Mouse (Mus musculus) liver, embryonic 16.5 days (tissue): Measurements from ENCODE around the gene Cmtm3. TPM values are rescaled to one million over a fixed set of nuclear protein-coding genes. Genes with fewer than 3 reads are reported as not detected.

Experiments used
- ATAC-seq: fragments of 200-750 bp; cut with Nextera tagmentation; 2 replicates; pipeline ENCODE4 v1.8.0; 2017; ENCODE audit warnings: low read depth, mild to moderate bottlenecking, moderate number of reproducible peaks, moderate library complexity
- H3K27ac ChIP-seq: fragments of 300-500 bp; sonication (generic); 2 replicates; pipeline ENCODE4 v1.5.1; 2014; ENCODE audit warnings: mild to moderate bottlenecking, low read length
- H3K27me3 ChIP-seq: fragments of 300-500 bp; sonication (generic); 2 replicates; pipeline ENCODE4 v1.6.1; 2014; ENCODE audit warnings: low read depth, low read length, mixed read lengths; ENCODE audit not compliant: control insufficient read depth, insufficient read depth
- H3K36me3 ChIP-seq: fragments of 300-500 bp; sonication (generic); 2 replicates; pipeline ENCODE4 v1.6.1; 2014; ENCODE audit warnings: mild to moderate bottlenecking; ENCODE audit not compliant: control insufficient read depth, insufficient read depth
- H3K4me1 ChIP-seq: fragments of 300-500 bp; sonication (generic); 2 replicates; pipeline ENCODE4 v1.6.1; 2014; ENCODE audit warnings: low read depth, low read length, mixed read lengths; ENCODE audit not compliant: control insufficient read depth
- H3K4me2 ChIP-seq: fragments of 300-500 bp; sonication (generic); 2 replicates; pipeline ENCODE4 v1.6.1; 2014; ENCODE audit warnings: low read depth, low read length, mixed read lengths
- H3K4me3 ChIP-seq: fragments of 300-500 bp; sonication (generic); 2 replicates; pipeline ENCODE4 v1.5.1; 2014; ENCODE audit warnings: low read depth, mild to moderate bottlenecking, low read length
- H3K9ac ChIP-seq: fragments of 300-500 bp; sonication (generic); 2 replicates; pipeline ENCODE4 v1.6.1; 2014; ENCODE audit warnings: low read depth, low read length
- H3K9me3 ChIP-seq: fragments of 300-500 bp; sonication (generic); replicated peaks from 2 replicates; pipeline ENCODE4 v1.6.1; 2016; ENCODE audit warnings: low read length; ENCODE audit not compliant: control insufficient read depth
- WGBS: fragments of 180-500 bp; shearing (Covaris S2); extraction: QIAGEN DNeasy Blood & Tissue Kit; methylation state at CpG from one replicate; pipeline ENCODE4 v1.1.7; 2014; ENCODE audit not compliant: insufficient replicate concordance; 5-methylcytosine and 5-hydroxymethylcytosine counted together
- polyA plus RNA-seq: library from polyadenylated mRNA; unstranded; fragments of >200 nt; fragmentation: Nextera tagmentation; extraction: Ambion mirVana; gene quantifications from 2 replicates; pipeline ENCODE4 v1.2.1, GENCODE M21; 2015

The Cmtm3 gene
- polyA plus RNA-seq, 1 experiment from 2014 or later: 17.6 TPM

- Histone ChIP-seq H3K27me3 (peaks cover 11% of the 10 kb centered on the region; the same call in 1 of the 2 replicates), H3K4me2 (peak overlapping the region; percentile 60), H3K4me1 (no peaks in the 10 kb centered on the region; the same call in 1 of the 2 replicates), H3K36me3 (no peaks in the 10 kb centered on the region), H3K9ac (peak overlapping the region; percentile 59), H3K9me3 (no peaks in the 10 kb centered on the region), H3K4me3 (peak overlapping the region; percentile 61), H3K27ac (peak overlapping the region; percentile 54)
- peak; percentile 62 for ATAC-seq
- under 1% methylated on average over 51 of the region's 54 CpGs for WGBS
These were observed 1.3 kb downstream of the Cmtm3 start for GRCm38 (mm10) chr8:104340233-104341105.

DNA sequence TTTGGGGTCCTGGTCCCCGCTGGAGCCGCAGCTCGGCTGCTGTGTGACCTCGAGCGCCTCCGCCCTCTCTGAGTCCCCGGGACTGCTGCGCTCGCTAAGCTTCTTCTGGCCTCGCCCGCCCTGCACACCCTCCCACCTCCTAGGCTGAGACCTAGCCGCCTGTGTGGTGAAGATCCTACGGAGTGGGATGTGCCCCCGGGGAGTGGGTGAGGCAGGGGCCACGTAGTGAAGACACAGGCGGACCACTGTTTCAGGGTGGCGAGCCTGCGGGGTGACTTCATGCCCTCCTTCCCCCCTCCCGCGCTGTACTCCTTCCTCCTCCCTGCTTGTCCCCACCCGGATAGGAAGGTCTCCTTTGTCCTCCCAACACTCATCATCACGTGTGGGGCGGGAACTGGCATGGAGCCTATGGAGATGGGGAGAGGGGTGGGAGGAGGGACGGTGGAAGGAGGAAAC, 1.9 kb downstream of the Cmtm3 start:
- Histone ChIP-seq H3K4me3 (peak overlapping the region; percentile 61), H3K27me3 (peaks cover 11% of the 10 kb centered on the region; the same call in 1 of the 2 replicates), H3K27ac (peak overlapping the region; percentile 54), H3K4me1 (no peaks in the 10 kb centered on the region; the same call in 1 of the 2 replicates), H3K9me3 (no peaks in the 10 kb centered on the region), H3K9ac (peak overlapping the region; percentile 59), H3K4me2 (peak overlapping the region; percentile 60), H3K36me3 (no peaks in the 10 kb centered on the region)
- peak; percentile 38 for ATAC-seq
- 4% methylated on average over 24 of the region's 24 CpGs for WGBS

DNA sequence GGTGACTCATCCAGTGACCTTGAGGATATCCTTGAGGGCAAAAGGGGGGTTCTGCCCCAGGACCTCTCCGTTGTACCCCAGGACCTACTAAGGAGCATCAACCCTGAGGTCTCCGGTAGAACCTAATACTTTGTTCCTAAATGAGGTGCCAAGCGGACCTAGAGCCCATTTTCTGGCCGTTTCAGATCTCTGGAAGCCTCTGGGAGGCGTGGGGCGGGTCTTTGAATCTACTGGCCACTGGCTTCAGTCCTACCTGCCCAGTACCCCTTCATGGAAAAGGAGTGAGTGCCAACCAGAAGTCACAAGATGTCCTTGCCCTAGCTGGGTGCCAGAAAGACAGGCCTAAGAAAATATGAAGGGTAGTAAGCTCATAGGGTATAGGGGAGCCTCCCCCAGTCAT, 2.5 kb downstream of the Cmtm3 start:
- no peaks in the 10 kb centered on the region; the same call in 1 of the 2 replicates for H3K4me1 ChIP-seq
- H3K9ac ChIP-seq: no peak overlapping the region
- no peaks in the 10 kb centered on the region for H3K9me3 ChIP-seq
- 47% methylated on average over 6 of the region's 6 CpGs for WGBS
- no peak for ATAC-seq
- peak overlapping the region; percentile 15; the same call in 1 of the 2 replicates for H3K27ac ChIP-seq
- peak overlapping the region; percentile 61 for H3K4me3 ChIP-seq
- peaks cover 11% of the 10 kb centered on the region; the same call in 1 of the 2 replicates for H3K27me3 ChIP-seq
- no peaks in the 10 kb centered on the region for H3K36me3 ChIP-seq
- H3K4me2 ChIP-seq: peak overlapping the region; percentile 60; the same call in 1 of the 2 replicates

DNA sequence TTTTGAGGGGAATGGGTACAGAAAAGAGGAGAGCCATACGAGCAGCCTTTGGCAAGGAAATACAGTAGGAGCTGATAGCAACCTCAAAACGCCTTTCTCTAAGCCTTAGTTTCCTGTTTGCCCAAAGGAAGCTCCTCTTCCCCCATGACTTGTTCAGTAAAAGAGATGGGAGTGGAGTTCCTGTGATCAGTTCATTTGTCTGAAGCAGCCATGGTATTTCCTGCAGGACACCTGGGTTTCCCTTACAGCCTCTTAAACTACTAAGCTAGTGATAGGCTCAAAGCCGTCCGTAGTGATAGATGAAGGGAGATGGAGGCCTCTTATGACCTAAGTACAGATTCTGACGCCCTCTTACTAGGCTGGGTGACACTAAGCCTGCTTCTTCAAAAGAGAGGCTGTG, 3.2 kb downstream of the Cmtm3 start:
- Histone ChIP-seq H3K27ac (no peak overlapping the region), H3K4me1 (no peaks in the 10 kb centered on the region; the same call in 1 of the 2 replicates), H3K27me3 (peaks cover 11% of the 10 kb centered on the region; the same call in 1 of the 2 replicates), H3K36me3 (no peaks in the 10 kb centered on the region), H3K9me3 (no peaks in the 10 kb centered on the region), H3K4me3 (no peak overlapping the region), H3K9ac (no peak overlapping the region), H3K4me2 (no peak overlapping the region)
- 49% methylated on average over 5 of the region's 5 CpGs for WGBS
- no peak for ATAC-seq

GRCm38 (mm10) chr8:104343957-104344356, 4.7 kb downstream of the Cmtm3 start:
- H3K27me3 ChIP-seq: peaks cover 11% of the 10 kb centered on the region; the same call in 1 of the 2 replicates
- no peaks in the 10 kb centered on the region; the same call in 1 of the 2 replicates for H3K4me1 ChIP-seq
- WGBS: 12% methylated on average over 7 of the region's 7 CpGs
- no peak overlapping the region for H3K27ac ChIP-seq
- no peaks in the 10 kb centered on the region for H3K9me3 ChIP-seq
- no peak overlapping the region for H3K9ac ChIP-seq
- peak; percentile 25; the same call in 1 of the 2 replicates for ATAC-seq
- H3K36me3 ChIP-seq: no peaks in the 10 kb centered on the region
- no peak overlapping the region for H3K4me3 ChIP-seq
- H3K4me2 ChIP-seq: no peak overlapping the region

GRCm38 (mm10) chr8:104344622-104345021, 5.4 kb downstream of the Cmtm3 start:
- no peaks in the 10 kb centered on the region for H3K36me3 ChIP-seq
- no peak overlapping the region for H3K4me2 ChIP-seq
- H3K27ac ChIP-seq: no peak overlapping the region
- 77% methylated on average over 5 of the region's 5 CpGs for WGBS
- H3K27me3 ChIP-seq: peaks cover 11% of the 10 kb centered on the region; the same call in 1 of the 2 replicates
- H3K9ac ChIP-seq: no peak overlapping the region
- H3K4me1 ChIP-seq: no peaks in the 10 kb centered on the region; the same call in 1 of the 2 replicates
- no peaks in the 10 kb centered on the region for H3K9me3 ChIP-seq
- H3K4me3 ChIP-seq: no peak overlapping the region
- no peak for ATAC-seq

- Histone ChIP-seq H3K36me3 (no peaks in the 10 kb centered on the region), H3K4me2 (no peak overlapping the region), H3K27me3 (0 out of 2 replicates have a peak, but pooled peaks cover under 1% of the 10 kb centered on the region), H3K4me3 (no peak overlapping the region), H3K9me3 (no peaks in the 10 kb centered on the region), H3K4me1 (no peaks in the 10 kb centered on the region), H3K9ac (no peak overlapping the region), H3K27ac (no peak overlapping the region)
- ATAC-seq: no peak
- WGBS: 54% methylated on average over 12 of the region's 12 CpGs
These were observed 7.5 kb downstream of the Cmtm3 start for GRCm38 (mm10) chr8:104346706-104347105.

- WGBS: 77% methylated on average over 5 of the region's 5 CpGs
- H3K36me3 ChIP-seq: no peaks in the 10 kb centered on the region
- no peaks in the 10 kb centered on the region for H3K9me3 ChIP-seq
- no peak overlapping the region for H3K4me3 ChIP-seq
- no peaks in the 10 kb centered on the region for H3K27me3 ChIP-seq
- no peak overlapping the region for H3K27ac ChIP-seq
- H3K4me1 ChIP-seq: no peaks in the 10 kb centered on the region
- no peak for ATAC-seq
- no peak overlapping the region for H3K9ac ChIP-seq
- H3K4me2 ChIP-seq: no peak overlapping the region
These were observed 9.8 kb downstream of the Cmtm3 start for GRCm38 (mm10) chr8:104348971-104349370.

GRCm38 (mm10) chr8:104350047-104350446, 10.8 kb downstream of the Cmtm3 start:
- Histone ChIP-seq H3K4me2 (no peak overlapping the region), H3K4me1 (no peaks in the 10 kb centered on the region), H3K27me3 (no peaks in the 10 kb centered on the region), H3K9me3 (no peaks in the 10 kb centered on the region), H3K27ac (no peak overlapping the region), H3K36me3 (no peaks in the 10 kb centered on the region), H3K4me3 (no peak overlapping the region), H3K9ac (no peak overlapping the region)
- no peak for ATAC-seq
- WGBS: 66% methylated on average over 13 of the region's 13 CpGs
